Comparison of ENCODE assay signal across 8 mouse cellular contexts in the genomic region with DNA sequence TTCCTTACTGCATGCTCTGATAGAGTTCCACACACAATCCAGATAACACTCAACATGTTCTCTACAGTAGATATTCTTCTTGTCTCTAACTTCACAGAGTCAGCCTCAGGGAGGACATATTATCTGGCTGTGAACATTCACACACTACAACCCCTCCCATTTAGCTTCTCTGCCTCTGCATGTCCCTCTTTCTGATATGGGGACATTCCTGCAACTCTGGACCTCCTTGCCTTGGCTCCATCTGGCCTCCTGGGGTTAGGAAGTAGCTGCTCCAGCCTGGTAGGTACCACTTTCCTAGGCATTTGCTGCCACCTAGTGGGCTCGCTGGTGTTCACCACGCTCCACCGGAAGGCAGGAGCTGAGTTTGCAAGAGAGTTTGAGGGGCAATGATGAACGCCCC. TPM values are rescaled to one million over a fixed set of nuclear protein-coding genes. Genes with fewer than 3 reads are reported as not detected.
DNase-seq lines count a peak whose midpoint lies in the region; ATAC-seq and TF ChIP-seq lines count a peak whose summit lies in the region.

No protein-coding gene starts in this region.

- H3K9me3 ChIP-seq in embryonic facial prominence, embryonic 14.5 days (ENCODE audit: control insufficient read depth, low read length), result no peaks in the 10 kb centered on the region
- H3K9me3 ChIP-seq in heart, embryonic 10.5 days, result no peaks in the 10 kb centered on the region
- H3K9me3 ChIP-seq in liver, embryonic 12.5 days (replicated peaks), result no peaks in the 10 kb centered on the region
- no peaks in the 10 kb centered on the region for H3K9me3 ChIP-seq in neural tube, embryonic 11.5 days (ENCODE audit: control insufficient read depth, low read length)

- no peak overlapping the region for H3ac ChIP-seq in C2C12 (ENCODE audit: control insufficient read depth, insufficient read length, low read depth)

- under 1% methylated on average over 4 of the region's 4 CpGs for whole genome bisulfite sequencing in embryonic facial prominence, embryonic 14.5 days
- WGBS in heart, embryonic 10.5 days, result 0% methylated on average over 4 of the region's 4 CpGs
- WGBS in liver, embryonic 12.5 days (ENCODE audit: insufficient replicate concordance), result 0% methylated on average over 4 of the region's 4 CpGs
- 1% methylated on average over 4 of the region's 4 CpGs for WGBS in neural tube, embryonic 11.5 days

- H3K79me3 ChIP-seq in C2C12 (ENCODE audit: low read depth), result no peaks in the 10 kb centered on the region

- DNase-seq in adrenal gland, postnatal 36 days, result peak; percentile 81 to 86
- peak; percentile 88 for DNase-seq in embryonic facial prominence, embryonic 14.5 days (ENCODE audit: low spot score)
- peak; percentile 94 for DNase-seq in heart, embryonic 10.5 days (ENCODE audit: low spot score)
- peak; percentile 79 for DNase-seq in kidney, adult 9 months
- DNase-seq in neural tube, embryonic 11.5 days (ENCODE audit: low spot score), result peak; percentile 86
- DNase-seq in telencephalon, adult 2 months (ENCODE audit: low read depth, low spot score), result peak; percentile 57

- H3K4me2 ChIP-seq in embryonic facial prominence, embryonic 14.5 days (ENCODE audit: low read depth, low read length), result no peak overlapping the region
- peak overlapping the region; percentile 40 for H3K4me2 ChIP-seq in liver, embryonic 12.5 days
- H3K4me2 ChIP-seq in neural tube, embryonic 11.5 days (ENCODE audit: low read depth), result no peak overlapping the region

- H3K27ac ChIP-seq in embryonic facial prominence, embryonic 14.5 days (replicated peaks; ENCODE audit: low read depth, low read length), result no peak overlapping the region
- H3K27ac ChIP-seq in heart, embryonic 10.5 days, result no peak overlapping the region
- H3K27ac ChIP-seq in liver, embryonic 12.5 days, result peak overlapping the region; percentile 53
- H3K27ac ChIP-seq in neural tube, embryonic 11.5 days (ENCODE audit: low read depth, low read length), result no peak overlapping the region

- H3K4me3 ChIP-seq in C2C12 (ENCODE audit: insufficient read depth, poor library complexity, severe bottlenecking), result no peak overlapping the region
- no peak overlapping the region for H3K4me3 ChIP-seq in embryonic facial prominence, embryonic 14.5 days (ENCODE audit: low read depth, low read length)
- no peak overlapping the region for H3K4me3 ChIP-seq in heart, embryonic 10.5 days
- no peak overlapping the region for H3K4me3 ChIP-seq in liver, embryonic 12.5 days
- no peak overlapping the region for H3K4me3 ChIP-seq in neural tube, embryonic 11.5 days (ENCODE audit: low read depth, low read length)

- peak; percentile 77 for ATAC-seq in embryonic facial prominence, embryonic 14.5 days (ENCODE audit: low read depth)
- peak; percentile 91 for ATAC-seq in liver, embryonic 12.5 days
- no peak for ATAC-seq in neural tube, embryonic 11.5 days (ENCODE audit: insufficient read depth, low FRiP score, low TSS enrichment)

- H3K4me1 ChIP-seq in embryonic facial prominence, embryonic 14.5 days (ENCODE audit: control insufficient read depth, insufficient read depth, low read length), result no peaks in the 10 kb centered on the region
- H3K4me1 ChIP-seq in heart, embryonic 10.5 days, result peaks cover 17% of the 10 kb centered on the region
- H3K4me1 ChIP-seq in liver, embryonic 12.5 days, result peaks cover 42% of the 10 kb centered on the region
- peaks cover 7% of the 10 kb centered on the region; the same call in 1 of the 2 replicates for H3K4me1 ChIP-seq in neural tube, embryonic 11.5 days (ENCODE audit: control insufficient read depth, insufficient read depth, low read length)

- no peak overlapping the region for H3K9ac ChIP-seq in embryonic facial prominence, embryonic 14.5 days (ENCODE audit: low read depth, low read length)
- no peak overlapping the region for H3K9ac ChIP-seq in liver, embryonic 12.5 days
- no peak overlapping the region for H3K9ac ChIP-seq in neural tube, embryonic 11.5 days (ENCODE audit: low read length)

- H3K27me3 ChIP-seq in C2C12 (ENCODE audit: control insufficient read depth, insufficient read depth, insufficient read length), result no peaks in the 10 kb centered on the region
- no peaks in the 10 kb centered on the region for H3K27me3 ChIP-seq in embryonic facial prominence, embryonic 14.5 days (replicated peaks; ENCODE audit: control insufficient read depth, insufficient read depth, low read length)
- H3K27me3 ChIP-seq in heart, embryonic 10.5 days (ENCODE audit: insufficient read depth, poor library complexity, severe bottlenecking), result no peaks in the 10 kb centered on the region
- H3K27me3 ChIP-seq in liver, embryonic 12.5 days (replicated peaks), result peaks cover 5% of the 10 kb centered on the region; the same call in 1 of the 2 replicates
- no peaks in the 10 kb centered on the region for H3K27me3 ChIP-seq in neural tube, embryonic 11.5 days (ENCODE audit: control insufficient read depth, insufficient read depth, low read length)

- TF ChIP-seq CTCF in C2C12 (IDR thresholded peaks at IDR 0.05; ENCODE audit: control insufficient read depth, insufficient read depth, insufficient read length), result peak; percentile 88

- H3K79me2 ChIP-seq in C2C12 (ENCODE audit: control insufficient read depth, insufficient read depth), result no peaks in the 10 kb centered on the region

- peaks cover 14% of the 10 kb centered on the region for H3K36me3 ChIP-seq in C2C12 (ENCODE audit: control insufficient read depth, insufficient read depth)
- peaks cover 7% of the 10 kb centered on the region for H3K36me3 ChIP-seq in embryonic facial prominence, embryonic 14.5 days (ENCODE audit: control insufficient read depth, insufficient read depth, low read length)
- peaks cover 11% of the 10 kb centered on the region; the same call in 1 of the 2 replicates for H3K36me3 ChIP-seq in heart, embryonic 10.5 days
- H3K36me3 ChIP-seq in liver, embryonic 12.5 days, result peaks cover 16% of the 10 kb centered on the region
- H3K36me3 ChIP-seq in neural tube, embryonic 11.5 days (ENCODE audit: control insufficient read depth, insufficient read depth, low read length), result no peaks in the 10 kb centered on the region

TF ChIP-seq in C2C12, 6 proteins besides CTCF, POLR2A, EP300 and RAD21:
- no peak for TF ChIP-seq USF1 (IDR thresholded peaks at IDR 0.05; ENCODE audit: low read depth)
- TF ChIP-seq CEBPB (IDR thresholded peaks at IDR 0.05; ENCODE audit: low read depth), result no peak
TF ChIP-seq in C2C12: peak in this region for 0.

RNA-seq across cellular contexts. Expression of a gene that starts 14.5 kb away (rescaled TPM):
- polyA plus RNA-seq in C2C12 (2012; fragmentation: generic; extraction: Trizol), result 213 TPM
- total RNA-seq in adrenal gland, postnatal 36 days (2021), result 100 to 1,000 TPM; 169 to 179 TPM
- polyA plus RNA-seq in embryonic facial prominence, embryonic 14.5 days (2014; fragmentation: Nextera tagmentation; extraction: Ambion mirVana), result 395 and 410 TPM in 2 replicates
- 471 and 500 TPM in 2 replicates for polyA plus RNA-seq in heart, embryonic 10.5 days (2016; fragmentation: Nextera tagmentation; extraction: Ambion mirVana)
- polyA plus RNA-seq in liver, embryonic 12.5 days (2016; fragmentation: Nextera tagmentation; extraction: Ambion mirVana), result 282 and 294 TPM in 2 replicates
- 483 and 486 TPM in 2 replicates for polyA plus RNA-seq in neural tube, embryonic 11.5 days (2014; fragmentation: Nextera tagmentation; extraction: Ambion mirVana)
